Mouse (Mus musculus): ENCODE measurements around the gene Rad51d. TPM values are rescaled to one million over a fixed set of nuclear protein-coding genes. Genes with fewer than 3 reads are reported as not detected.

Gene Rad51d
- polyA plus RNA-seq, 1 experiment, result 9.1 TPM

DNA sequence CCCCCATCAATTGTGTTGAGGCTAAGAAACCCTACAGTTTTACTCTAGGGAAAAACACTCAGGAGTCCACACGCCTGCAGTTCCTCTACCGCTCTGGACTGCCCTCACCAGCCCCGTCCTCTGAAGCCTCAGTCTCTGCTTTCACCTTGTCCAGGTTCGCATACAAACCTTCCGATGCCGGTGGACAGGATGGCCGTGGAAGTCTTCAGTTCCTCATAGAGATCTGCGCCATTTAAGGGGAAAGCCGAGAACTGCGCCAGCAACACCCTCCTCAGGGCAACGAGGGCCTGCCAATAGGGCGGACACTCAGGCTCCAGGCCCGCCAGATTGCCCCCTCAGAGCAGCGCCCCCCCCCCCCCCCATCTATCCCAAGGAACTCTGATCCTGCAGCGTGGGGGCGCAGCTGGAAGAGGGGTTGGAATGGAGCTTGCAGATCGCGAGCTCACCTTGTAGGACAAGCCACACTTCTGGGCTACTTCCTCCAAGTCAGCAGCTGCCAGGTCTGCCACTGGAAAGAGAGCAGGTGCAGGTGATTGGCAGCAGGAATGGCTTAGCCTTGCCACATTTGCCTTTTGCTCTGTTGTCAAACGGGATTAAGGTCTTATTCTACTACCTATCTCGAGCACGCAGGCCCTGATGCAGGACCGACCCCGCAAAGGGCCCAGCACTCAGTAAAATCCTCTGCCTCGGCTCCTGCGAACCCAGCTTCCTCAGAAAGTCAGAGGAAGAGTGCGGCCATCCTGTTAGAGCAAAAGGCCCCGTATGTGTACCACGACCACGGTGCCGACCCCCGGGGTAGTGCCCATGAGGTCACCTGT lies 681 bp downstream of the Rad51d start:
- Histone ChIP-seq H3K36me3 (ENCODE audit: control insufficient read depth, insufficient read depth) (no peaks in the 10 kb centered on the region), H3ac (ENCODE audit: control insufficient read depth, insufficient read length) (peak overlapping the region; percentile 36), H3K79me2 (ENCODE audit: control insufficient read depth, insufficient read depth) (no peaks in the 10 kb centered on the region), H3K4me3 (peak overlapping the region; percentile 43), H3K4me2 (ENCODE audit: low read depth) (peak overlapping the region; percentile 92), H3K27me3 (ENCODE audit: control insufficient read depth, insufficient read depth, insufficient read length) (no peaks in the 10 kb centered on the region)
- TF ChIP-seq MAX (IDR thresholded peaks at IDR 0.05; ENCODE audit: low read depth) (no peak), MYOG (IDR thresholded peaks at IDR 0.05; ENCODE audit: control insufficient read depth in 1 of 3, insufficient read depth in 1 of 3, insufficient read length in 2 of 3, low read depth in 2 of 3) (peak in 1 of 3 experiments; percentile 3)

GRCm38 (mm10) chr11:82888491-82888946 lies 1.9 kb downstream of the Rad51d start:
- Histone ChIP-seq H3K4me3 (no peak overlapping the region), H3K36me3 (ENCODE audit: control insufficient read depth, insufficient read depth) (no peaks in the 10 kb centered on the region), H3K27me3 (ENCODE audit: control insufficient read depth, insufficient read depth, insufficient read length) (no peaks in the 10 kb centered on the region), H3K79me2 (ENCODE audit: control insufficient read depth, insufficient read depth) (no peaks in the 10 kb centered on the region), H3K4me2 (ENCODE audit: low read depth) (no peak overlapping the region), H3ac (ENCODE audit: control insufficient read depth, insufficient read length) (no peak overlapping the region)
- TF ChIP-seq USF1 (IDR thresholded peaks at IDR 0.05; ENCODE audit: low read depth) (no peak), POLR2AphosphoS2 (IDR thresholded peaks at IDR 0.05; ENCODE audit: insufficient read length, low read depth) (no peak), SRF (IDR thresholded peaks at IDR 0.05; ENCODE audit: control insufficient read depth, insufficient read length, low read depth) (no peak), TCF3 (IDR thresholded peaks at IDR 0.05; ENCODE audit: insufficient read length, low read depth) (no peak), TCF12 (IDR thresholded peaks at IDR 0.05; ENCODE audit: insufficient read depth, poor library complexity, severe bottlenecking) (no peak)

GRCm38 (mm10) chr11:82886559-82886958 lies 3.9 kb downstream of the Rad51d start:
- Histone ChIP-seq H3K4me2 (ENCODE audit: low read depth) (no peak overlapping the region), H3K36me3 (ENCODE audit: control insufficient read depth, insufficient read depth) (no peaks in the 10 kb centered on the region), H3ac (ENCODE audit: control insufficient read depth, insufficient read length) (no peak overlapping the region), H3K27me3 (ENCODE audit: control insufficient read depth, insufficient read depth, insufficient read length) (no peaks in the 10 kb centered on the region), H3K4me3 (no peak overlapping the region), H3K79me2 (ENCODE audit: control insufficient read depth, insufficient read depth) (no peaks in the 10 kb centered on the region)
- no peak for TF ChIP-seq SRF (IDR thresholded peaks at IDR 0.05; ENCODE audit: control insufficient read depth, insufficient read length, low read depth)
- TF ChIP-seq MYOD1 (IDR thresholded peaks at IDR 0.05; ENCODE audit: control insufficient read depth in 1 of 3, insufficient read length in 2 of 3, low read depth in 2 of 3), result no peak
- no peak for TF ChIP-seq POLR2AphosphoS2 (IDR thresholded peaks at IDR 0.05; ENCODE audit: insufficient read length, low read depth)
- no peak for TF ChIP-seq CEBPB (IDR thresholded peaks at IDR 0.05; ENCODE audit: insufficient read depth, poor library complexity, severe bottlenecking)
- no peak for TF ChIP-seq USF1 (IDR thresholded peaks at IDR 0.05; ENCODE audit: low read depth)
- TF ChIP-seq MAX (IDR thresholded peaks at IDR 0.05; ENCODE audit: low read depth), result no peak
- TF ChIP-seq POLR2A (IDR thresholded peaks at IDR 0.05; ENCODE audit: insufficient read length, low read depth), result no peak
- TF ChIP-seq E2F4 (IDR thresholded peaks at IDR 0.05; ENCODE audit: insufficient read depth), result no peak
- no peak for TF ChIP-seq TCF3 (IDR thresholded peaks at IDR 0.05; ENCODE audit: insufficient read length, low read depth)
- TF ChIP-seq MYOG (IDR thresholded peaks at IDR 0.05; ENCODE audit: control insufficient read depth in 1 of 3, insufficient read depth in 1 of 3, insufficient read length in 2 of 3, low read depth in 2 of 3), result no peak
- TF ChIP-seq TCF12 (IDR thresholded peaks at IDR 0.05; ENCODE audit: insufficient read depth, poor library complexity, severe bottlenecking), result no peak
- no peak for TF ChIP-seq REST (IDR thresholded peaks at IDR 0.05; ENCODE audit: insufficient read depth, insufficient read length)

DNA sequence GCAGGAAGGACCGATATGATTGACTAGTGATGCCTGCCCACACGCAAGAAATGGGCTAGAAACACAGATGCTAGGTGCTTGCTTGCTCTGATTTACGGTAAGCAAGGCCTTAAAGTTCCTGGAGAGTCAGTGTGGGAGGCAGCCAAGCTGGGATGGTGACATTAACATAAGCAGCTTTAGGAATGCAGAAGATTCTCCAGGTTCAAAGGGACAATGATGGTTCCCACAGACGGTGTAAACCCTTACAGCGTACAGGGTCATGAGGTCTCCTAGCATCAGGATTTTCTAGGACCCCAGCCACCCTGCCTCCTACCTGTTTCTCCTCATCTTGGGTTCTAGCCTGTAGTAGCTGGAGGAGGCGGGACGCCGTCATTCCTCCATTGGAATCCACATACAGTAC lies 7.2 kb downstream of the Rad51d start:
- Histone ChIP-seq H3K79me2 (ENCODE audit: control insufficient read depth, insufficient read depth) (no peaks in the 10 kb centered on the region), H3K27me3 (ENCODE audit: control insufficient read depth, insufficient read depth, insufficient read length) (no peaks in the 10 kb centered on the region), H3K36me3 (ENCODE audit: control insufficient read depth, insufficient read depth) (no peaks in the 10 kb centered on the region), H3ac (ENCODE audit: control insufficient read depth, insufficient read length) (no peak overlapping the region), H3K4me2 (ENCODE audit: low read depth) (no peak overlapping the region), H3K4me3 (no peak overlapping the region)
- TF ChIP-seq POLR2AphosphoS2 (IDR thresholded peaks at IDR 0.05; ENCODE audit: insufficient read length, low read depth) (no peak), MAX (IDR thresholded peaks at IDR 0.05; ENCODE audit: low read depth) (no peak)

GRCm38 (mm10) chr11:82877726-82878344 lies 12.6 kb downstream of the Rad51d start:
- no peaks in the 10 kb centered on the region for H3K36me3 ChIP-seq (ENCODE audit: control insufficient read depth, insufficient read depth)
- H3K27me3 ChIP-seq (ENCODE audit: control insufficient read depth, insufficient read depth, insufficient read length), result no peaks in the 10 kb centered on the region
- no peak overlapping the region for H3ac ChIP-seq (ENCODE audit: control insufficient read depth, insufficient read length)
- no peak overlapping the region for H3K4me3 ChIP-seq
- H3K79me2 ChIP-seq (ENCODE audit: control insufficient read depth, insufficient read depth), result no peaks in the 10 kb centered on the region
- H3K4me2 ChIP-seq (ENCODE audit: low read depth), result no peak overlapping the region
- TF ChIP-seq MYOD1 (IDR thresholded peaks at IDR 0.05; ENCODE audit: control insufficient read depth in 1 of 3, insufficient read length in 2 of 3, low read depth in 2 of 3) (no peak), E2F4 (IDR thresholded peaks at IDR 0.05; ENCODE audit: insufficient read depth) (no peak), TCF3 (IDR thresholded peaks at IDR 0.05; ENCODE audit: insufficient read length, low read depth) (no peak), SRF (IDR thresholded peaks at IDR 0.05; ENCODE audit: control insufficient read depth, insufficient read length, low read depth) (no peak), POLR2A (IDR thresholded peaks at IDR 0.05; ENCODE audit: insufficient read length, low read depth) (no peak), REST (IDR thresholded peaks at IDR 0.05; ENCODE audit: insufficient read depth, insufficient read length) (no peak), TCF12 (IDR thresholded peaks at IDR 0.05; ENCODE audit: insufficient read depth, poor library complexity, severe bottlenecking) (no peak), POLR2AphosphoS2 (IDR thresholded peaks at IDR 0.05; ENCODE audit: insufficient read length, low read depth) (no peak)

Measured in myocyte (in vitro differentiated cells).